Mouse (Mus musculus): Measurements from ENCODE around the gene Mtrf1l. TPM values are rescaled to one million over a fixed set of nuclear protein-coding genes. Genes with fewer than 3 reads are reported as not detected.

Mtrf1l gene
- total and polyA plus RNA-seq, 3 experiments: 5.6 to 12.4 (median 8.8) TPM

DNA sequence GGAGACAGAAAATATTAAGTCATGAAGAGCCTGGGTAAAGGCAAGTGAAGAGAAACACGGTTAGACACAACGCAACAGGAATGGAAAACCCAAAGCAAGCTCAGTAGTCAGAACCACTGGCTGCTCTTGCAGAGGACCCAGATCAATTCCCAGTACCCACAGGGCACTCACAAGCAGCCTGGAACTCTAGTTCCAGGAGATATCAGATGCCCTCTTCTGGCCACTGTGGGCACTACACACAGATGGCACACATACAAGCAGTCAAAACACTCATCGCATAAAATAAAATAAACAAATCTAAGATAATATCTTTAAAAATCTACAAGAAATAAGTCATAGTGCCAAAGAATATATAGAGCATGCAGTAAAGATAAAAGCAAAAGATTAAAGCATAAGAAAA is 39.0 kb upstream of the Mtrf1l start:
- H3K9ac ChIP-seq (ENCODE audit: insufficient read depth, low read depth): no peak overlapping the region
- peaks cover 3 to 6% of the 10 kb centered on the region in 2 experiments; a peak in 2 of 4 replicates for H3K4me1 ChIP-seq (ENCODE audit: control insufficient read depth in 1 of 2, insufficient read depth in 2 of 2)
- no peaks in the 10 kb centered on the region for H3K79me2 ChIP-seq (replicated peaks; ENCODE audit: control insufficient read depth, extremely low read depth, insufficient read depth, poor library complexity, severe bottlenecking)
- dilution Hi-C loops (cut with MboI; ENCODE audit: extremely low pct_ligation_motif_present, extremely low pct_unique_long_range_greater_than_20kb, low sequenced_read_pairs): no loop called here
- H3K27ac ChIP-seq (ENCODE audit: insufficient read depth, low read depth): no peak overlapping the region
- H3K4me2 ChIP-seq (ENCODE audit: insufficient read depth, low read depth, poor library complexity, severe bottlenecking): no peak overlapping the region
- DNase-seq (ENCODE audit: extremely low read depth): no peak
- peaks cover 3% of the 10 kb centered on the region for H3K27me3 ChIP-seq (replicated peaks)
- in situ Hi-C loops (cut with MboI; ENCODE audit: low pct_ligation_motif_present, low pct_unique_long_range_greater_than_20kb, low sequenced_read_pairs): no loop called here
- TF ChIP-seq BHLHE40 (IDR thresholded peaks at IDR 0.05; ENCODE audit: low read depth, low read length): no peak
- no peak for TF ChIP-seq ZC3H11A (IDR thresholded peaks at IDR 0.05; ENCODE audit: low read depth, low read length)
- TF ChIP-seq JUN (IDR thresholded peaks at IDR 0.05; ENCODE audit: insufficient read depth, low read depth, low read length): no peak
- TF ChIP-seq SIN3A (IDR thresholded peaks at IDR 0.05; ENCODE audit: low read length): no peak
- TF ChIP-seq ELF1 (IDR thresholded peaks at IDR 0.05; ENCODE audit: low read depth, low read length): no peak
- no peak for TF ChIP-seq ZKSCAN1 (IDR thresholded peaks at IDR 0.05; ENCODE audit: borderline replicate concordance, low read depth, low read length)
- TF ChIP-seq SMC3 (IDR thresholded peaks at IDR 0.05; ENCODE audit: low read depth, low read length): no peak
- no peak for TF ChIP-seq PAX5 (IDR thresholded peaks at IDR 0.05; ENCODE audit: low read length)
- no peak for TF ChIP-seq POLR2A (IDR thresholded peaks at IDR 0.05; ENCODE audit: low read depth, low read length)
- TF ChIP-seq MXI1 (IDR thresholded peaks at IDR 0.05; ENCODE audit: low read depth, low read length): no peak
- TF ChIP-seq TBP (conservative IDR thresholded peaks at IDR 0.05; ENCODE audit: low read depth, low read length): no peak
- TF ChIP-seq USF1 (IDR thresholded peaks at IDR 0.05; ENCODE audit: low read depth, low read length): no peak
- TF ChIP-seq CHD1 (IDR thresholded peaks at IDR 0.05; ENCODE audit: low read depth, low read length): no peak
- H3K9me3 ChIP-seq (replicated peaks; ENCODE audit: low read length): peaks cover 2% of the 10 kb centered on the region
- no peaks in the 10 kb centered on the region for H3K36me3 ChIP-seq (replicated peaks in 1 of 2; ENCODE audit: control insufficient read depth in 1 of 2, insufficient read depth in 1 of 2, low read length in 1 of 2)
- H3K4me3 ChIP-seq (replicated peaks in 1 of 3; ENCODE audit: low read depth in 2 of 3, low read length in 2 of 3, poor library complexity in 1 of 3): no peak overlapping the region

DNA sequence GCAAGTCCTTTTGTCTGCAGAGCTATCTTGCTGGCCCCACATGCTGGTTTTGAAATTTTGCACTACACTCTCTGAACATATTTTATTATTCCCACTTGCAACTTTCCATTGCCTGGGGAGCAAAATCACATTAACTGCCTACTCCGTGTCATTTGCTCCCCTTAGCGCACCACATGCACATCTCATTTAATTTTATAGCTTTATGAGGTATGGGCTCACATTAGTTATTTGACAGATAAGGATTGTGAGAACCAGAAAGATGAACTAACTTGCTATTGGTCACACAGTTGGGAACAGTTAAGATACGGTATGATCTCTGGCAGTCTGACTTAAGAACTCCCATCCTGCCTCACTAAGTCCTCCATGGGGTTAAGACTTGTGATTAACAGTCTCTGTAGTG is 37.1 kb upstream of the Mtrf1l start:
- Histone ChIP-seq H3K4me3 (replicated peaks in 1 of 3; ENCODE audit: low read depth in 2 of 3, low read length in 2 of 3, poor library complexity in 1 of 3) (no peak overlapping the region), H3K27me3 (replicated peaks) (peaks cover 2% of the 10 kb centered on the region), H3K27ac (ENCODE audit: insufficient read depth, low read depth) (no peak overlapping the region), H3K9ac (ENCODE audit: insufficient read depth, low read depth) (no peak overlapping the region), H3K79me2 (replicated peaks; ENCODE audit: control insufficient read depth, extremely low read depth, insufficient read depth, poor library complexity, severe bottlenecking) (no peaks in the 10 kb centered on the region), H3K4me2 (ENCODE audit: insufficient read depth, low read depth, poor library complexity, severe bottlenecking) (no peak overlapping the region), H3K36me3 (replicated peaks in 1 of 2; ENCODE audit: control insufficient read depth in 1 of 2, insufficient read depth in 1 of 2, low read length in 1 of 2) (no peaks in the 10 kb centered on the region), H3K4me1 (ENCODE audit: control insufficient read depth in 1 of 2, insufficient read depth in 2 of 2) (peaks cover 3 to 6% of the 10 kb centered on the region in 2 experiments; a peak in 2 of 4 replicates), H3K9me3 (replicated peaks; ENCODE audit: low read length) (peaks cover 2% of the 10 kb centered on the region)
- dilution Hi-C loops (cut with MboI; ENCODE audit: extremely low pct_ligation_motif_present, extremely low pct_unique_long_range_greater_than_20kb, low sequenced_read_pairs) (no loop called here), in situ Hi-C loops (cut with MboI; ENCODE audit: low pct_ligation_motif_present, low pct_unique_long_range_greater_than_20kb, low sequenced_read_pairs) (no loop called here)
- TF ChIP-seq MAZ (IDR thresholded peaks at IDR 0.05; ENCODE audit: low read depth, low read length): no peak
- no peak for TF ChIP-seq TBP (conservative IDR thresholded peaks at IDR 0.05; ENCODE audit: low read depth, low read length)
- no peak for TF ChIP-seq ETS1 (conservative IDR thresholded peaks at IDR 0.05; ENCODE audit: low read depth, low read length)
- no peak for TF ChIP-seq MAFK (IDR thresholded peaks at IDR 0.05; ENCODE audit: insufficient replicate concordance, low read length)
- TF ChIP-seq TCF12 (IDR thresholded peaks at IDR 0.05; ENCODE audit: low read depth, low read length): no peak
- TF ChIP-seq CHD1 (IDR thresholded peaks at IDR 0.05; ENCODE audit: low read depth, low read length): no peak
- no peak for TF ChIP-seq USF2 (conservative IDR thresholded peaks at IDR 0.05; ENCODE audit: low read depth, low read length)
- no peak for TF ChIP-seq ZC3H11A (IDR thresholded peaks at IDR 0.05; ENCODE audit: low read depth, low read length)
- TF ChIP-seq NRF1 (IDR thresholded peaks at IDR 0.05; ENCODE audit: low read depth, low read length): no peak
- no peak for DNase-seq (ENCODE audit: extremely low read depth)

All from CH12.LX (cell line).